Mouse (Mus musculus) c-Kit-negative CD71-positive TER-119-positive erythroid progenitor cells, embryonic 14.5 days (primary cell): Measurements from ENCODE around the gene Ska3.

Experiments
- DNase-seq: peaks from one replicate; pipeline ENCODE4 v3.0.0-alpha.2; 2013; ENCODE audit warnings: low read depth, low spot score

Ska3 gene

DNA sequence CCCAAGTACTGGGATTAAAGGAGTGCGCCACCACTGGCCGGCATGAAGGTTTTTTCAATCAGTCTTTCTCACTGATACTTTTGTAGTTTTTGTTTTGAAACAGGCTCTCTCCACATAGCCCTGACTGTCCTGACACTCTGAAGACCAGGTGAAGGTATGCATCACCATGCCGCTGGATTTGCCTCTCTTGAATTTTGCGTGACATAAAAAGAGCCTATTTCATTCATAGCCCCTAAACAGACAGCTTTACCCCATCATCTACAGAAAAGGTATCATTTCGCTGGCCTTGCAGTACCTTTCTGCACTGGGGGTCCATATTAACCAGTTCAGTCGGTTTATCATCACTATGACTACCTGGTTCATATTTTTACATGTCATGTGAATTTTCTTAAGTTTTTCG, 28.4 kb downstream of the Ska3 start:
- DNase-seq = no peak

GRCm38 (mm10) chr14:57791171-57791570, 34.8 kb downstream of the Ska3 start:
- no peak for DNase-seq

DNA sequence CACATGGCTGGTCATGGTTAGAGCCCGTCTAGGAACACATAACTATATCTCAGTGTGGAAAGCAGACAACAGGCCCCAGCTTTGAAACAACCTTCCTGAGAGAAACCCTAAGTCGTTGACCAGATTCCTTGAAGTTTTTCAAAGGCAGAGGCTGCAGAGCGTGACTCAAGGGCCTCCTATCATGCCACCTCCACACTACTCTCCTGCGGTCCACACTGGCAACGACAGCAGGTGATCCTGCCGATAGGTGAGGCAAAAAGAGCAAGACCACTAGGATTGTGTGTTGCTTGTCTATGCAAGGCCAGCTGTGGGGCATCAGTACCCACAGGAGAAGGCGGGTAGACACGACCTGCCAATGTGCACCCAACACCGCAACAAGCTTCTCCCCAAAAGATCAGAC, 36.2 kb downstream of the Ska3 start:
- no peak for DNase-seq

DNA sequence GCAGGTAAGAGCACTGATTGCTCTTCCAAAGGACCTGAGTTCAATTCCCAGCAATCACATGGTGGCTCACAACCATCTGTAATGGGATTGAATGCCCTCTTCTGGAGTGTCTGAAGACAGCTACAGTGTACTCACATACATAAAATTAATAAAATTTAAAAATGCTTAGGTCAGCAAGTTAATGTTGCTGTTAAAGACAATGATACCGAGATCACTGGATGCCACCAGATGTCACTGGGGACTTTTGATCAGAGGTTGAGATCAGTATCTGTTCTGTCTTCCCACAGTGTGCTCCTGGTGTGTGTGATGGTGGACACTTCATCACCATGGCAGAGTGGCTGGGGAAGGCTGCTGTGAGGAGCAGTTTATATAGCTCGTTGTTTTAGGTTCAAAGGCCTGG, 36.7 kb downstream of the Ska3 start:
- DNase-seq = no peak

GRCm38 (mm10) chr14:57787406-57787805, 38.6 kb downstream of the Ska3 start:
- no peak for DNase-seq

- DNase-seq = no peak
Observed at GRCm38 (mm10) chr14:57772157-57772815, 53.7 kb downstream of the Ska3 start.

DNA sequence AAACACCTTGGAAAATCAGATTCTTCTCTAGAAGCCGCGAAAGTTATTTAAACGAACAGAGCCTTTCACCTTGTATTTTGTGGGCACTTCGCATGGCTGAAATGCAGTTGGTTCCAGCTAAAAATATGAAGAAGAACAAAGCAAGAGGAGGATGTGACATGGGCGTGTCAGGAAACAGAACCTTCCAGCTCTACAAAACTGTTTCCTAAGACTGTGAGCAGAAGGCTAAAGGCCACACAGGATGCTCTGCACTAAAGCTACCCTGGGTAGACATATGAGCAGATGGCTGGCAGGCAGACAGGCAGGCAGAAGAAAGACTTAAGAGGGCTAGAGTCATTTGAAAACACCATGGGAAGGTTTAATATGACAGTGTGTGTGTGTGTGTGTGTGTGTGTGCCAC, 56.9 kb downstream of the Ska3 start:
- DNase-seq = no peak

DNA sequence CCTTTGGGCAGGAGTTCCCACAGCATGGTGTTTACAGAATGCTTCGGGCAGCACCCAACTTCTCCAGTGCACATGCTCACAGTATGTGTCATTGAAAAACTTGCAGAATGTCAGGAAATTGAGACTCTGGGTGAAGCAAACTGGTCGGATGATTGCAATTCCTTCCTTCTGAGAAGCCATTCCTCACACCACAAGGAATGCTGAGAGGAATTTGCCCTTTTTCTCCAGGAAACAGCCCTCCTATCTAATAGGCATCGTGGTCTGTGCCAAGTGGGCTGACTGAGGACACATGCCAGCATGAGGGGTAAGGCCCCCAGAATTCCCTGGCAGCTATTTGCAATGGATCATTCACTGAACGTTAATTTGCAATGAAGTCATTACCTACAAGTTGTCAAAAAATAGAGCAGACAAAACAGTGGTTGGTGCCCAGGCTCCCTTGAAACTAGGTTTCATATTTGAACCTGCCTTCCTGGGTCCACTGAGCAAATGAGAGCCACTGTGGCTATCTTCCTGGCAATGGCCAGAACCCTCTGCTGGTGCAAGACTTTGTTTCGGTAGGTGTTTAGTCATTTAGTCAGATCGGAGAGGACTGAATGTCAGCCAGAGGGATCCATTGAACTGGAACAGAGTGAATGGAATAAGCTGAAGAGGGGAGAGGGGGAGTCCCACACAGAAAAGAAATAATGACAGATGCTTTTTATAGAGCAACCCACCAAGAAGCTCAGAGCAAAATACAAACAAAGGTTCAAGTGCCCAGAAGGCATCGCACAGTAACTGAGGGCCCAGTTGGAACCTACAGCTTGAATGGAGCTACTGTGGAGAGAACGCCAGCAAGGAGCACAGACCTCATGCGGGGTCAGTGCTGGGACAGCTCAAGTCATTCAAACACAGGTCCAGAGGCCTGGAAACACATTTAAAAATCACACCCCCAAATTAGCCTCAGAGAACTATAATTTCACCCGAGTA, 65.3 kb downstream of the Ska3 start:
- DNase-seq = no peak

DNA sequence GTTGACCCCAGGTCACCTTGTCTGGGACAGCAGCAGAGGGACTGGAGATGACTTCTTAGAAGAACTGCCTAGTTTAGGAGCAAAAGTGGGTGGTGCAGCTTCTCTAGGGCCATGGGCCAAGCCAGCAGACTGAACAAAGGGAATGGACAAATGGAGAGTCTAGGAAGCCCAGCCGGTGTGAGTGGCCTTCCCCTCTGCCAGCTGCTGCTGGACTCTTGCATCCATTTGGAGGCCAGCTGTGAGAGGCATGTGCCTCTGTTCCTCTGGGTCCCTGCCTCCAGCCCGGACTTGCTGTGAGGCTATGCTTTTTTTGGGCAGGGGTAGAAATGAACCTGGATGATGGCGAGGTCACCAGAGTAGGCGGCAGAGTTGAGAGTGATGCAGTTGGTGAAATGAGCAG, 67.7 kb downstream of the Ska3 start, which contains the start of gene Lats2:
TSS of gene Lats2 (minus strand) at position 152 of the 400 bp plus-strand sequence.
- DNase-seq = no peak
